Mouse (Mus musculus): ENCODE results near the gene Farsa. TPM values are rescaled to one million over a fixed set of nuclear protein-coding genes. Genes with fewer than 3 reads are reported as not detected.

Gene Farsa
- polyA plus RNA-seq, 1 experiment from 2014 or later, result 44.3 TPM

DNA sequence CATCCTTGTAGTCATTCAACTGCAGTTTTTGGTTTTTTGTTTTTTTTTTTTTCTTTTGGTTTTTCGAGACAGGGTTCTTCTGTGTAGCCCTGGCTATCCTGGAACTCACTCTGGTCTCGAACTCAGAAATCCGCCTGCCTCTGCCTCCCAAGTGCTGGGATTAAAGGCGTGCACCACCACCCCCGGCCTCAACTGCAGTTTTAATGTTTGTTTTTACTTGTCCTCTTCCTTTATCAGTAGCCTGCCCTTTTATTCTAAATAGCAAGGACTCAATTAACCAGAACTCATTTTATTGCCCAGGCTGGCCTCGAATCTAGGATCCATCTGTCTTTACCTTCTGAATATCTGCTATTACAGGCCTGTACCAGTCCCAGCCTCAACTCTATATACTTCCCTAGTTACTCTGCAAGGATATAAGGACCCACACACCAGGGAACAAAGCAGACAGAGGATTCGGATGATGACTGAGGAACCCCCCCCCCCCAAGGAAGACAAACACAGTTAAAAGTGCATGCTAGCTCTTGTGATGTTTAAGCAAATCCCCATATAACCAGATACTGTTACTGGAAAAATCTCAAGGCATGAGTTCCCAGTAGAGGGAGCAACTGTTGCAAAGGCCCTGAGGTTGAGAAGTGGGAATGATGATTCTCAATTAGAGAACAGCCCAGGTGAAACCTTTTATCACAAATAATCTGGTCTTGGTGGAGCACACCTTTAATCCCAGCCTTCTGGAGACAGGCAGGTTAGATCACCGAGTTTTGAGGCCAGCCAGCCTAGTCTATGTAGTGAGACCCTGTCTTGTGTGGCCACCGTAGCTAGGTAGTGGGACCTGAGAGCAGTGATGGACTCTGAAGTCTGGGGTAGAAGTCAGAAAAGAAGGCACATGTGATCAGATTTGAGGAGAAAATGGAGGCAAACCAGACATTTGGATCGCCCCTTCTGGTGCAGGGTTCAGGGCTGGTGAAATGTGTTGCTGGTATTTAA is 23.7 kb upstream of the Farsa start:
- peak overlapping the region; percentile 96 for H3K9ac ChIP-seq (ENCODE audit: low read length)
- peaks cover 22% of the 10 kb centered on the region for H3K36me3 ChIP-seq (ENCODE audit: control insufficient read depth, insufficient read depth, low read length)
- DNase-seq (ENCODE audit: low spot score) (peak; percentile 13), ATAC-seq (ENCODE audit: low FRiP score, low TSS enrichment) (no peak)
- H3K4me2 ChIP-seq (replicated peaks; ENCODE audit: low read depth), result peak overlapping the region; percentile 81
- H3K4me3 ChIP-seq (ENCODE audit: low read depth, low read length), result peak overlapping the region; percentile 99
- WGBS, result 46% methylated on average over 10 of the region's 10 CpGs
- no peaks in the 10 kb centered on the region for H3K9me3 ChIP-seq (ENCODE audit: control insufficient read depth, low read length)
- no peak overlapping the region; the same call in 1 of the 2 replicates for H3K27ac ChIP-seq (replicated peaks)
- TF ChIP-seq EP300 (optimal IDR thresholded peaks at IDR 0.05) (no peak), CTCF (IDR thresholded peaks at IDR 0.05; ENCODE audit: low read depth) (peak; percentile 51)
- H3K27me3 ChIP-seq (ENCODE audit: control insufficient read depth, insufficient read depth, low read length), result no peaks in the 10 kb centered on the region
- H3K4me1 ChIP-seq (replicated peaks; ENCODE audit: control insufficient read depth, insufficient read depth), result no peaks in the 10 kb centered on the region

GRCm38 (mm10) chr8:84834002-84834865 is 22.6 kb upstream of the Farsa start:
- Histone ChIP-seq H3K9ac (ENCODE audit: low read length) (no peak overlapping the region), H3K4me2 (replicated peaks; ENCODE audit: low read depth) (no peak overlapping the region), H3K36me3 (ENCODE audit: control insufficient read depth, insufficient read depth, low read length) (peaks cover 22% of the 10 kb centered on the region), H3K4me1 (replicated peaks; ENCODE audit: control insufficient read depth, insufficient read depth) (no peaks in the 10 kb centered on the region), H3K9me3 (ENCODE audit: control insufficient read depth, low read length) (no peaks in the 10 kb centered on the region), H3K27ac (replicated peaks) (no peak overlapping the region; the same call in 1 of the 2 replicates), H3K4me3 (ENCODE audit: low read depth, low read length) (no peak overlapping the region), H3K27me3 (ENCODE audit: control insufficient read depth, insufficient read depth, low read length) (no peaks in the 10 kb centered on the region)
- 80% methylated on average over 19 of the region's 19 CpGs for WGBS
- TF ChIP-seq EP300 (optimal IDR thresholded peaks at IDR 0.05), result no peak
- no peak for TF ChIP-seq CTCF (IDR thresholded peaks at IDR 0.05; ENCODE audit: low read depth)
- ATAC-seq (ENCODE audit: low FRiP score, low TSS enrichment), result no peak
- DNase-seq (ENCODE audit: low spot score), result peak; percentile 14

DNA sequence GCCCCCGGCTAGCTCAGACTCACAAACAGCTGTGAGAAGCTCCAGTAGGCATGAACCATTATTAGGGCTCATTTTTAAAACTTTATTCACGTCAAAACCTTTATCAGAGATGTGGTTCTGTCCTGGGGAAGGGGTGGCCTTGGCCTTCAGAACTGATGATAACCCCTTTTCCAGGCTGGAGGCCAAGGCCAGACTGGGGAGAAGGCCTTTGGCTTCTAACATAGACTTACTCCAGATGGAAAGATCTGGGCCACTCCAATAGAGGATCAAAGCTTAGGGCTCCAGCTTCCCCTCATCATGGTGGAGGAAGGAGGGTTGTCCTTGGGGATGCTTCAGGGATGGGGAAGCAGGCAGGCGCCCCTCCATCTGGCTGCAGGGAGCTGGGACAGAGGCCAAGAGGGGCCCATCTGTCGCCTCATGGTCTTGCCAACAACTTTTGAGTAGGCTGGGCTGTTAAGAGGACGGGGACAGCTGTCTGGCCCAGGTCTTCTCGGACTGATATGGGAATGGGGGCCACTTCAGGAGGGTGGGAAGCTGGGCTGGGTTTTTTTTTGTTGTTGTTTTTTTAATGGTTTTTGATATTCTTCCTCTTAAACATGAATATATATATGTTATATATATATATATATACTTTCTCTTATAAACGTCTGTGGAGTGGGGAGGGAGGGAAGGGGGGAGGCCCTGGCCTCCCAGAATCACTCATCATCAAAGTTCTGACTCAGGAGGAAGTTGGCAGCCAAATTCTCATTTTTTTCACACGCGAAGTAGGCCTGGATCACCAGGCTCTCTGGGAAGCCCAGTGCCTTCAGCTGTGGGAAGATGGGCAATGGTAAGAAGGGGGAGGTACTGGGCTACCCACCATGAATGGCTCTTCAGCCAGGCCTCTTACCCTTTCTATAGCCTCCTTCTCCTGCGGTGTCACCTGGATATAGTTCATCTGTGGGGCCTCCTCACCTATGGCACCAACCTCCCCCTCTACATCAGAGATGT is 21.6 kb upstream of the Farsa start:
- no peak for ATAC-seq (ENCODE audit: low FRiP score, low TSS enrichment)
- DNase-seq (ENCODE audit: low spot score), result peak; percentile 12
- Histone ChIP-seq H3K27ac (replicated peaks) (no peak overlapping the region; the same call in 1 of the 2 replicates), H3K4me1 (replicated peaks; ENCODE audit: control insufficient read depth, insufficient read depth) (no peaks in the 10 kb centered on the region), H3K9me3 (ENCODE audit: control insufficient read depth, low read length) (no peaks in the 10 kb centered on the region), H3K27me3 (ENCODE audit: control insufficient read depth, insufficient read depth, low read length) (no peaks in the 10 kb centered on the region), H3K4me3 (ENCODE audit: low read depth, low read length) (no peak overlapping the region), H3K4me2 (replicated peaks; ENCODE audit: low read depth) (no peak overlapping the region), H3K36me3 (ENCODE audit: control insufficient read depth, insufficient read depth, low read length) (peaks cover 22% of the 10 kb centered on the region), H3K9ac (ENCODE audit: low read length) (no peak overlapping the region)
- 41% methylated on average over 10 of the region's 10 CpGs for WGBS
- TF ChIP-seq EP300 (optimal IDR thresholded peaks at IDR 0.05) (no peak), CTCF (IDR thresholded peaks at IDR 0.05; ENCODE audit: low read depth) (no peak)

DNA sequence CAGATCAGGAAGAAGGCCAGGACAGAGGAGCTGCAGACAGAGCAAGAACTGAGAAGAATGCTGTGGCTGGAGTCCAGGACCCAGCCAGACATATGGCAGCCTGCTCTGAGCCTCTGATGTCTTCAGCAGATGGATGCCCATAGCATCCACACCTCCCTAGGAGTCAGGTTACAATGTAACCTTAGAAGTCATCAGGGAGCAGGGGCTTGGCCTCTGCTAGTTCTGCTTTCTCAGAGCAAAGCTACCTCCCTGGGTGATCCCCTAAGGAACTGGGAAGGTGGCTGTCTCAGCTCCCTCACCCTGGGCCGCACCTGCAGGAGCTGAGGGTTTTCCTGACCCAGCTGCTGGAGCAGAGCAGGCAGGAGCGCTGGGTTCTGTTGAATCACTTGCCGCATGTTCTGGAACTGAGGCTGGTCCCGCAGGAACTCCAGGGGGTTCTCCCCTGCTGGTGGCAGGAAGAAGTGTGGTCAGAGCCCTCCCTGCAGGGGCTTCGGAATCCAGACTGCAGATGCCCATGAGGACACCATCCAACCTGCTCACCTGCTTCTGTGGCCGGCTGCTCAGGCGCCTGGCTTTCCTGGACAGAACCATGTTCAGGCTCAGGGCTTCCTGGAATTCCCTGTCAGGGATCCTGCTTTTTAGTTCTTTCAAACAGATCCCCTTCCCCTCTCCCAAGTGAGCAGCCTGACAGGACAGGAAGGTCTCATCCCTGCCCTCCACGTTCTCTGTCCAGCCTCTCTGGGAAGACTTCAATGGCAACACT is 19.5 kb upstream of the Farsa start:
- DNase-seq (ENCODE audit: low spot score) (peak; percentile 13), ATAC-seq (ENCODE audit: low FRiP score, low TSS enrichment) (no peak)
- Histone ChIP-seq H3K4me3 (ENCODE audit: low read depth, low read length) (no peak overlapping the region), H3K9me3 (ENCODE audit: control insufficient read depth, low read length) (no peaks in the 10 kb centered on the region), H3K36me3 (ENCODE audit: control insufficient read depth, insufficient read depth, low read length) (peaks cover 26% of the 10 kb centered on the region), H3K27me3 (ENCODE audit: control insufficient read depth, insufficient read depth, low read length) (no peaks in the 10 kb centered on the region), H3K27ac (replicated peaks) (no peak overlapping the region), H3K9ac (ENCODE audit: low read length) (no peak overlapping the region), H3K4me2 (replicated peaks; ENCODE audit: low read depth) (no peak overlapping the region), H3K4me1 (replicated peaks; ENCODE audit: control insufficient read depth, insufficient read depth) (no peaks in the 10 kb centered on the region)
- TF ChIP-seq EP300 (optimal IDR thresholded peaks at IDR 0.05) (no peak), CTCF (IDR thresholded peaks at IDR 0.05; ENCODE audit: low read depth) (no peak)
- WGBS, result 52% methylated on average over 8 of the region's 8 CpGs
